Mouse (Mus musculus) thymus, adult 18-20 months (tissue): ENCODE results near the gene Hsd17b12.

Experiments used
- DNase-seq, 2 experiments: peaks; one replicate each; pipeline ENCODE4 v3.0.0; 2022; ENCODE audit warnings: mixed read lengths in 2 of 2

The Hsd17b12 gene

DNA sequence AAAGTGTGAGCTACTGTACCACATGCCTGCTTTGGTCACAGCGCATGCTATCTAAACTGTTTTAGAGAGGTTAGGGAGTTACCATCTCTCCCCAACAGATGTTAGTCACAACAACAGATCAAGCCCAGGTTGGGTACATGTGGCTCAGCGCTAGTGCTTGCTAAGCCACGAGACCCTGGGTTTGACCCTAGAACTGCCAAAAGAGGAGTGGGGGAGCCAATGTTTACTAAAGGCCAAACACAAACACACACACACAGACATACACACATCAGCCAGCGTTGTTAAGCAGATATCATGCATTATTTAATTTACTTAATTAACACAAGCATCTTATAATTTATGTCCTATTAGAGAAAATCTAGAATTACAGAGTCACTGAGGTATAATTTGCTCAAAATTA lies 155.8 kb downstream of the Hsd17b12 start:
- no peak for DNase-seq

DNA sequence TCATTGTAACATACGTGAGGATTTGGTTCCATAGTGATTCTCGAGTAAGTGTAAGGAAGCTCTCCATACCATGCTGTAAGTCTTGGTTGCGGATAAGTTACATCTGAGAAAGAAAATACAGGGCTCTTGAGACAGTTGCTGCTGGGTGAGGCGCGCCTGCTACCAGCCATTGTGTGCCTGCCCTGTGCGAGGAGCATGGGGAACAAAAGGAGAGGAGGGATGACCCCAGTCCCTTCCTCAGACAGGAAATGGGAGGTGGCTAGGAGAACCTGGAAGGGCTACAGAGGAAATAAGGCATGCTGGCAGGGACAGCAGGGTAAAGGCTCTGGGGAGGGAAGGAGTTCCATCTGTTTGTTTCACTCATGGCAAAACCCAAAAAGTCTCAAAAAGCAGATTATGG lies 156.4 kb downstream of the Hsd17b12 start:
- DNase-seq: no peak

DNA sequence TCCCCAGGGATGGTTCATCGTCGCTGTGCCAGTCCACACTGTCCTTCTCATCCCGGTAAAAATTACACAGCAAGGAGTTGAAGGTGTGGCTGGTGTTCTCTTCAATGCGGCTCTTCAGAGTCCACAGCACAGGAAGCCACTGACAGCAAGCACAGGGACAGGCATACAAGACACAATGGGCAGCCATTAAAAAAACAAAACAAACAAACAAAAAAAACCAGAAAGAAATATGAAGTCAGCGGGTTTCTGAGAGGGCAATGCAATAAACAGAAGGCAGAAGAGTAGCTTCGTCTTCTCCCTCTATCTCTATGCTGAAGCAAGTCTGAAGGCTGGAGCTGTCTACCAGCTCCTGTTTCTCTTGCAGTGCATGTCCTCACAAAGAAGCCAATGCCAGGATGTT lies 161.5 kb downstream of the Hsd17b12 start, which contains the start of gene Gm27027:
Gene Gm27027, minus strand, starts transcription at position 101 of the 400 bp plus-strand sequence.
- DNase-seq: no peak

- DNase-seq: no peak
Measured at GRCm38 (mm10) chr2:93992810-93993209, 165.0 kb downstream of the Hsd17b12 start.

GRCm38 (mm10) chr2:93992259-93992658 lies 165.5 kb downstream of the Hsd17b12 start:
- no peak for DNase-seq

- no peak for DNase-seq
Measured at GRCm38 (mm10) chr2:93991336-93991735, 166.4 kb downstream of the Hsd17b12 start.

DNA sequence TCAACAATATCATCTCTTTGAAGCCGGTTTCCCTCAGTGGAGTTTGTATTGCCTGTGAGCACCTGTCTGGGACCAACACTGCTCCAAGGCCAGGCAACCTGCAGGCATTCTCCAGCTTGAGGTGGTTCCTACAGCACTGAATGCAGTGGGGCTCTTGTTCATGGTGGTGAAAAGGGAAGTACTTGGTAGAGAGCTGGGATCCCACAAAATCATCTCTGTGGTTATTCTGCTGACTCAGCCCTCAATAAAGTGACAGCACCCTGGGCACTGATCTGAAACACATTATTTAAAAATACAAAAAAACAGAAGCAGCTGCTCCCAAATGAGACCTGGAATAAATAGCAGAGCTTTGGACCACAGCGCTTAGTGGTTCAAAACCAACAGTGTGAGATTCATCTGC lies 169.3 kb downstream of the Hsd17b12 start:
- no peak for DNase-seq
